Mouse (Mus musculus) frontal cortex, postnatal 36 days (tissue): Measurements from ENCODE around the gene Padi2.

Experiments used
- DNase-seq, 2 experiments: peaks; one replicate each; pipeline ENCODE4 v3.0.0; 2022; ENCODE audit warnings: low spot score in 2 of 2

Gene Padi2

DNA sequence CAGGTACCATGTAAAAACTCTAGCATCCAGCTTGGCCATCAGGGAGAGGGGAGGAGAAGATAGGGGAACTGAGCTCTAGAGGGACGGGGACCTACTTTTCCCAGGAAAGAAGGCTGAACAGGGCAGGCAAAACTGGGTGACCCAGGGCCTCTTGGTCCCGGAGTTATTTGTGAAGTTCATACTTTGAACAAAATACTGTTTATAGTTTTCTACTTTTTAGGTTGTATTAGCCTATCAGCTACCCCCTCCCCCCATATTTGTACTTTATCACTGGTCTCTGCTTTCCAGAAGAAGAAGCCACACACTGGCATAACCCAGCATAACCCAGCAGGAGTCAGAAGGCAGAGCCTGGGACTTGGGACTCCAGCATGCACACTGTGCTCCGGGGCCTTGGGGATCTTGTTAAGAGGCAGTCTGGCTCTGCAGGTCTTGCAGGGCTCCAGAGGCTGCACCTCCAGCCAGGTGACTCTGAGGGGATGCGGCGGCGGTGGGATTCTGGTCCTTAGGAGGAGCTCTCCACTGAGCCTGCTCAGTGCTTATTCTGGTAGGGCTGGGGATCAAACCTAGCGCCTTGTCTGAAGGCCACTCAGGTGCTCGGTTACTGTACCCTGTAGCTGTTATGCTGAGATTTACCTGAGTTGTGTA lies 25.0 kb upstream of the Padi2 start:
- no peak for DNase-seq

DNA sequence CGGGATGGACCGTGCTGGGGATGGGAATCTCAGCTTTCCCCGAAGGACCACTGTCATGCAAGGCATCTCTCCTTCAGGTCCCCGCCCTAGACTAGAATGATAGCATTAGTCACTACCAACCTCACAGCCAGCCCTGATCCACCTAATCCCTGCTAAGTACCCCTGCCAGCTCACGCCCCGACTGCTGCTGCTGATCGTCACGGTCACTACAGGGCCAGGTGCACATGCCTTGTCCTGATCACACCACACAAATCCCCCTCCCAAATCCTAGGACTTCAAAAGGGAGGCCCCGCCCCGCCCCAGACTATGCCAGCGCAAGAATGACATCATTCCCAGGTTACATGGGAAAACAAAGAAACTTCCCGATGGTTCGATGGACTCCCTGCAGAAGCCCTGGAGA lies 24.4 kb upstream of the Padi2 start:
- no peak for DNase-seq

DNA sequence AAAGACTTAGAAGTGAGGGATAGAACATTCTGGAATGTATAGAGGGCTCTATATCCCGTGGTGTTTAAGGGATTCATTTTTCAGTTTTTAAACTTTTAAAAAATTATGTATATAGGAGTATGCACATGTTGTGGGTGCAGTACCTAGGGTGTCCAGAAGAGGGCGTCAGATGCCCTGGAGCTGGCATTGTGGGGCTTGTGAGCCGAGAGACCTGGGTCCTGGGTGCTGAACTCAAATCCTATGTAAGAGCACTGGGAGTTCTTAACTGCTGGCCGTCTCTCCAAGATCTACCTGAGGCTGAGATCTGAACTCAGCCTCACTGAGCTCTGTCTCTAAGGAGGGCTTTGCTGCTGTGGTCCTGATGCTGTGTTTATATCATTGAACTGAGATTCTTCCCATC lies 23.8 kb upstream of the Padi2 start:
- no peak for DNase-seq

DNA sequence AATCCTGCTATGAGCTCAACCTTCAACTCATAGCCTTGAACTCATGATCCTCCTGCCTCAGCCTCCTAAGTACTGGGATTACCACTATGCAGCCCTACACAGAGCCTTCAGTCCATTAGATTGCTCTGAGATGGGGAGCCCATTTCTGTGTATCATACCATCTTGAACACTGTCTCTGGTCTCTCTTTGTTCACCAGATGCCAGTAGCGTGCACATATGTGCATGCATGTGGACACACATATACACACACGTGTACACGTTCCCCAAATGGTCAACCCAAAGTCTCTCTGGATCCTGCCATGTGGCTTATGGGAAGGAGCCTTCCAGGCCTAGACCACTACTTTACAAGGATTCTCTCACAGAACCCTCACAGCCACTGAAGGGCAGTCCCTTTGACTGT lies 23.2 kb upstream of the Padi2 start:
- DNase-seq: no peak

DNA sequence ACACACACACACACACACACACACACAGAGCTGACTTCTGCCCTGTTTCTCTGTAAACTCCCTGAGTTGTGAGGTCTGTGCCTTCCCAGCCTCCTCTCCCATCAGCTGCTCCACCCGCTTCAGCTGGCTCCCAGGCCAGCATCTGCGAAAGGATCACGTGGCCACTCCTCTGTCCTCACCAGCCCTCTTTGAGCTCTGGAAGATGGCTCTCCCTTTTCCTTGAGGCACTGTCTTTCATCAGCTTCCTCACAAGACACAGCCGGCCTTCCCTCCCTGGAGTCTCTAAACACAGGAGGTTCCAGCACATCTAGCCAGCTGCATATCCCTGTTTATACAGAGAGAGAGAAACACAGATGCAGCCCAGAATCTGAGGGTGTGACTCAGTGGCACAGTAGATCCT lies 22.3 kb upstream of the Padi2 start:
- DNase-seq: no peak

DNA sequence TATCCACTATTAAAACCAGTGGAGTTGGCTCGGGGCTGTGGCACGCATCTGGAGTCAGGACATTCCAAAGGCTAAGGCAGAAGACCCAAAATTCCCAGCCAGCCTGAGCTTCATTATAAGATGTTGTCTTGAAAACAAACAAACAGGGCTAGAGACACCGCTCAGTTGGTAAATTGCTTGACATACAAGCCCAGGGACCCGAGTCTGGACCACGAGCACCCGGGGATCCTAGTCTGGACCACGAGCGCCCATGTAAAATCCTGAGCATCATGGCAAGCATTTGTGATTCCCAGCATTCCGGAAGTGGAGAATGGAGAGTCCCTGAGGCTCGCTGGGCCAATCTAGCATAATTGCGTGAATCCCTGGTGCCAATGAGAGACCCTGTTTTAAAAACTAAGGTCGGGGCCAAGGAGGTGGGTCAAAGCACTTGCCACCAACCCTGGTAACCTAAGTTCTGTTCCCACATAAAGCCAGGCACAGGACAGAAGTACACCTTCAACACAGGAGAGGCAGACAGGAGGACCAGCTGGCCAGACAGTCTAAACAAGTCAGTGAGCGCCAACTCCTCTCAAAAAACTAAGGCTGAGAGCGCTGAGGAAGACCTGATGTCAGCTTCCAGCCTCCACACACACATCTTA lies 14.5 kb upstream of the Padi2 start:
- no peak for DNase-seq

DNA sequence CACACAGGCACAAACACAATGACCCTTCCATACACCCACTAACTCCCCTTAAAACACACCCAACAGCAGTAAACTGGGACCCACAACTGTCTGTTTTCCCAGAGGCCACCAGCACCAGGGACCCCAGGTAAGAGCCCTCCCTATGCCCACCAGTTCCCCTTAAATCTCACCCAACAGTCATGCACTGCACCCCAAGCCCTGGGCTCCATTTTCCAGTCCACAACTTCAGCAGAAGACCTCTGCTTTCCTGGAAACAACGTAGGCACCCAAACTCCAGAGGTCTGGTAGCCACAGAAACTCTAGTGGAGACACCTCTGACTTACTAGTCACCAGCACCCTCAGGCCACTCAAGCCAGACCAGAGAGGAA lies 14.0 kb upstream of the Padi2 start:
- no peak for DNase-seq

DNA sequence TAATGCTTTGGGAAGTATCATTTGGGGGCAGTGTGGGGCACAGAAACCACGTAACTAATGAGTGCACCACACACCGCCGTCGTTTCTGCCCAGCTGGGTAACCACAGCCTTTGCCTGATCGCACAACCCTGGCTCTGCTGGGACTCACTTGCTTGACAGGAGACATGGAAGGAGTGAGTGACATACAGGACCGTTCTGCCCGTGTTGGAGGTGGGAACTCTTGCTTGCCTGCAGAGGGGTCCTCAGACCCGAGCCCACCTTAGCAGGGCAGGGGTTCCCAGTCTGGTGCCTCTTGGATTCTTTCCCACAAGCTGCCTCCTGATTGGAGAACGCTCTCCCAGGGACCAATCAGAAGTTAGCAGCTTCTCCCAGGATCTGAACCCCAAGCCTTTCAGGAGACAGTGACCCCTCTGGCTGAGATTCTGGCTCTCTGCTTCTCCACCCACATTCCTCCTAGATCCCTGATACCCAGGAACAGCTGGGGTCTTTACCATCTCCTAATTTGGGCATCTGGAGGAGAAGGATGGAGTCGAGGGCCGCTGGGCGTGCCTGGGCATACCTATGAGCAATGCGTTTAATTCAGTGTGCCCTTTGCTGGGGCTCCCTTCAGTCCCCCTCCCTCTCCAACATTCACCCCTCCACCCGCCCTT lies 1.2 kb upstream of the Padi2 start:
- DNase-seq: no peak

DNA sequence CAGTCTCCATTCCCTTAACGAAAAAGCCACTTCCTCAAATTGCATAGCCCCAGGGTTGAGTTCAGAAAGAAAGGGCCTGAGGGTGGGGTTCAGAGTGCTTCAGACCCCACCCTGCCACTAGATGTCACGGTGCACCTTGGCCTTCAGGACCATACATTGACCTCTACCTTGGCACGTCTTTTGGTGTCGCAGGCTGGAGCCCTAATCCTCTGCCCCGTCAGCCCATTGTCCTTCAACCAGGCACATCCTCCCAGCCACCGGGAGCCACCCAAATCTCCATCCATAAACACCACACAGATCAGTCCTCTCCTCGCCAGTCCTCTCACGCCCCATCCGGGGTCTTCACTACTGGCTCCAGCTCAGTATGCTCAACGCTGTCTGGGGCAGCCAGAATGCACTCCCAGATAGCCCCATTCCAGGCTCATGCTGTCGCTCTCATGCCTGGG lies 695 bp upstream of the Padi2 start:
- DNase-seq: no peak

DNA sequence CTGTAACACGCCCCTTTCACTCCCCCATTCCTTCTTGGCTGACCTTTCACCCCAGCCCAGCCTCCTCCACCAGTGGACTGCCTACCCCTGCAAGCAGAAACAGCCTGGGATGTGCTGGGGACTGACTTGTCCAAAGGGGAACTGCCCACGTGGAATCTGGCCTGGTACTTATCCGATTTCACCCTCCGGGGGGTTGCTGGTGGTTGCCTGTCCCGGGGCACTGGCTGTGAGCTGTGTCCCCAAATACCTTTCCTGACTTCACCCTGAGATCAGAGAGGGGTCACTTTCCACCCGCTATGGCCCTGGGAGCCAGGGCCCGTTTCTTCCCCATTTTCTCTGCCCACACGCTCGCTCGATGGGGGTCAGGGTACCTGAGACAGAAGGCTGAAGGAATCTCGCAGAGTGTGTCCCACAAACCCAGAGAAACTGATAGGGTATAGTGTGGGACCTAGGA lies 710 bp downstream of the Padi2 start:
- DNase-seq: no peak

DNA sequence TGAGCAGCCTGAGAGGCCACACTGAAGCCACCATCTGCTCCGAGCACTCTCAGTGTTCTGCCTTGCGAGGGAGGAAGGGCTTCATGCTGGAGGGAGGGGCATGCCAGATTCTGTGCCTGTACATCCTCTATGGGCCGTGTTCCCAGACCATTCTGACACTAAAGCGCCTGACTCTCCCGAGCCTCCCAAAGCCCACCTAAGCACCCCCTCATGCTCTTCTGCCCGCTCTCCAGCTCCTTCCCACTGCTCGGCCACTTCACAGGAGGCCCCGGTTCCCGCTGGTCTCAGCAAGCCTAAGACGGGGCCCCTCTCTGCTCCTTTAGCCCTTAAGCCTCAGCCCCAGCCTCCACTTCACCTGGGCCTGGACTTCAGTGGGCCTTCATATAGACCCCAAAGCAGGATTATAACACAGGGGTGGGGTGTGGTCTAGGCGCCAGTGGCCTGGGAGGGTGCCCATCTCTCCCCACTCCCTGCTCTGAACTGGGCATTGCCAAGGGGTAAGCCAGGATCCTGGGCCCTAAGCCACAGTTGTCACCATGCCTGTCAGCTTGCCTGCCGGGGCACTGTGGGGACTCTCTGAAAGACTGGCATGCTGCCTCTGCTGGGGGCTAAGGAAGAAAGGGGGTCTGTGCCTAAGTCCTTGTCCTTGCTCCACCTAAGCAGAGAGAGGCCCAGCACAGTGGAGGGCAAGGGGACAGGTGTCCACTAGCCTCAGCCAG lies 1.3 kb downstream of the Padi2 start:
- no peak for DNase-seq

DNA sequence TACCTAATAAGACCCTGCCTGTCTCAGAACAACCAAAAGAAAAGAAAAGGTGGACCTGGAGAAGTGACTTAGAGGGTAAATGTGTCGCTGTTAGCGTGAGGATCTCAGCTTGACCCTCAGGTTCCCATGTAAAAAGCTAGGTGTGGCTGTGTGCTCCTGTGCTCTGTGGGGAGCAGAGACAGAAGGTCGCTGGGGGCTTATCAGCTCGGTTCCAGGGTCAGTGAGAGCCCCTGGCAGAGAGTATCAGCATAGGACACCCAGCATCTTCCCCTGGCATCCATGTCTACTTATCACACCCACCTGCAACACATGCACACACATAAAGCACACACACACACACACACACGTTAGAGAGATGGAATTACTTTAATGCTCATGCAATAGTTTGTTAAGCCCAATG lies 2.5 kb downstream of the Padi2 start:
- DNase-seq: no peak

DNA sequence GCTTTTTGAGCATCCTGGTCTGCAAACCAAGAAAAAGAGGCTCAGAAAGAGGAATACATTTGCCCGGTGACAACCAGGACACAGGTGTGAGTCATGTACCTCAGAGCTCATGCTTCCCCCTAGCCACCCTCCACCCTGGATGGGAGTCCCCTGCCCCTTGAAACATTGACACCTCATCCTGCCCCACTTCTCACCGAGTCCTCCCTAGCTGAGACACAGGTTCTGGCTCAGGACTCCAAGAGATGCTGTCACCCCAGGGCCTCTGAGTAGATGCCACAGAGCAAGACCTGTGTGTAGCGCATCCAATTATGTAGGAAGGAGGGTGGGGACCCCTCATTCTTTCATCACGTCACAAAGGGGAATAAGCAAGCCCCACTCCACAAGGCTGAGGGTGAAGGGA lies 3.4 kb downstream of the Padi2 start:
- no peak for DNase-seq

DNA sequence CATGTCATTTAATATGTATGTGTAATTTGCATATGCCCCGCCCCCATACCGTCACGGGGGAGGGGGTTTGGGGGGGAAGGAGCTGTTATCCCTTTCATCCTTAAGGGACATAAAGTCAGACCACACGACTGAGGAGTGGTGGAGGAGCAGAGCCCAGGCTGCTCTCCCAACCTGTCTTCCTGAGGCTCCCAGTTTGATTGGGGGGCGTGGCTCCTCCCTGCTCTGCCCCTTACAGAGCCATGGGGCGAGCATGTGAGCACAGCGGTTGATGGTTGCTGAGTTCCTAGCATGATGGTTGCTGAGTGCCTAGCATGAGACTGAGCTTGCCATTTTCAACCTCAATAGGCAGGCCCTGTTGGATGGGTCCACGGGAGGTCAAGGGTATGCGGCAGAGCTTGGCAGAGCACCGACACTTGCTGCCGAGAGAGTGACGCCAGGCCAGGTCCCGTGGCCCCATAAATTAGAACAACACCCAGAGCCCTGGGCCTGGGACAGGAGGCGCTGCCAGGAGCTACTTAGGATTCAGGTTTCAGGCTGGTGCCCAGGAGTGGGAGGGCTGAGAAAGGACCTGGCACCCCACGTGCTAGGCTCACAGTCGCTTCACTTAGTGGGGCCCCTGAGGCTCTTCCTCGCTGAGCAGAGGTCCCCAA lies 4.6 kb downstream of the Padi2 start:
- DNase-seq: no peak

DNA sequence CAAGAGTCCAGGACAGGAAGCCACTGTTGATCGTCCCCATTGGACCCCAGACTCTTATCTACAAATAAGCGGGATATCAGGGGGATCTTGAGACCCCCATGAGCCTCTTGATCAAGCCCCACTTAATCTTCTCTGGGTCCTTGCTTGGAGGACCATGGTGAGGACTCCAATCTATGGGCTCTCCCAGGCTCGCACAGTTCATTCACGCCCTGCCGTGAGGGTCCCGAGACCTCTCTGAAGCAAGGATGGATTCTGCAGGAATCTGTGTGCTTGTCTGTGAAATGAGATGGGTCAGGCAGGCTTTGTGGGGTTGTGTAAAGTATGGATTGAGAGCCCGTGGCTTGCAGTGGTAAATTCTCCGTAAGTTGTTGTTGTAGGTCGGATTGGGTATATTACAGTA lies 5.3 kb downstream of the Padi2 start:
- no peak for DNase-seq

DNA sequence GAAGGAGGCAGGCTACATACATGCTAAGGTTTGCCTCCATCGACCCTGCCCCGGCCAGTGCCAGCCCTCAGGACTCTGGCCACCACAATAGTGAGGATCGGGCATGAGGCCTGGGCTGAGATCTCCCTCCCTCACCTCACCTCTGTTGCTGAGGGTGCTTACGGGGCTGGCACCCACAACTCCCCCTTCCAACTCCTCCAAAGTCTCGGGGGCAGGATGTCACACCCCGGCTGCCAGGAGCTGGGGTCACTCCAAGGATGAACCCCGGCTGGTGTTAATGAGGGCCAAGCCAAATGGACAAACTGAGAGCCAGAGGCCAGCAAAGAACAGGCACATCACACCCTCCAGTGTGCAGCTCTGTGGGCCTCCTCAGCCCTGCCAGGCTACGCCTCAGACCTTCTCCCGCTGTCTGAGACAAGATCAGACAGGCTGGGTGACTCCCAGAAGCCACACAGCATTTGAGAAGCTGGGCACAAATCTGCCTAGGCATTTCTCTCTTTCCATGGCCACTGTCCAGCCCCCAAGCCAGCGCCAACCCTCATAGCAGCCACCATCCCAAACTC lies 6.2 kb downstream of the Padi2 start:
- DNase-seq: no peak

DNA sequence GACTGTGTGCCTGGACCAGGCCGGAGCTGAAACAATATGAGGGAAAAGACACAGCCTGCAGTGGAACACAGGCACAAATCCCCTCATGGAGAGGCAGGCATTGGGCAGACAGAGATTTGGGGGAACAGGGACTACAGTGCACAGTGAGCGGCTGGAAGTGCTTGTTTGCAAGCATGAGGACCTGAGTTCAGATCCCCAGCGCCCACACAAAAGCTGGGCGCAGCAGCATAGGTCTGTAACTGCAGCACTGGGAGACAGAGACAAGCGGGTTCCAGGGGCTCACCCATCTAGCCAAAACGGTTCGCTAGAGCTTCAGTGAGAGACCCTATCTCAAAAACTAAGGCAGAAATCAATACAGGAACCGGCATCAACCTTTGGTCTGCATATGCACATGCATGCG lies 7.4 kb downstream of the Padi2 start:
- no peak for DNase-seq

DNA sequence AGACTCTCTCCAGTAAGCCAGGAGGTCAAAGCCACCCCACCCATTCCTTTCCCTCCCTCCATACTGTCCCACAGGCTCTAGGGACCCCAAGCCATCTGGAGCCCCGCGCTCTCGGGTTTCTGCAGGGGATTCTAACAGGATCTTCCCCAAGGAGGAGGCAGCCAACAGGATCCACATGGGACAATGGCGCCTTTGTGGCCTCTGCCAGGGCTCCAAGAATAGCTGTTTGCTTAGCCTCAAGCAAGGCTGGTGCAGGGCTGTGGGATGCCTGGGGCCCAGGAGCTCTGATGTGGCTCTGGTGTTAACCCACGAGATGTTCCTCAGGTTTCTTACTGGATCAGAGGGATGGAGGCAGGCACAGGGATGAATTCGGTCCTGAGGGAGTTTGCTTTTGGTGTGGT lies 8.6 kb downstream of the Padi2 start:
- peak in 1 of 2 experiments; percentile 44 for DNase-seq

DNA sequence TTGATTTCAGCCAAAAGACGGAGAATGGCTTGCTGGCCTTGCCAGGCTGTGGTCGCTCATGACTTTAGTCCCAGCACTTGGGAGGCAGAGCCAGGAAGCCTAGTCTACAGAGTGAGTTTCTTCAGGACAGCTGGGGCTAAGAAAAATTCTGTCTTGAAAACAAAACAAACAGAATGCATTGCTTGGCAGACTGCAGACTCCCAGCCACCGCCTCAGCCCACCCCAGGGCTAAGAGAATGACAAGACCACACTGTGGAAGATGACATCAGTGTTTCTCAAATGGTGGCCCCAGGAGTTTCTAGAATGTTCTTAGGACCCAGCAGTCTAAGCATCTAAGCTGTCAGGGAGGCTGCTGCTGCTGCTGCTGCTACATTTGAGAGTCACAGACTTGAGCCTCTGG lies 9.1 kb downstream of the Padi2 start:
- DNase-seq: no peak

DNA sequence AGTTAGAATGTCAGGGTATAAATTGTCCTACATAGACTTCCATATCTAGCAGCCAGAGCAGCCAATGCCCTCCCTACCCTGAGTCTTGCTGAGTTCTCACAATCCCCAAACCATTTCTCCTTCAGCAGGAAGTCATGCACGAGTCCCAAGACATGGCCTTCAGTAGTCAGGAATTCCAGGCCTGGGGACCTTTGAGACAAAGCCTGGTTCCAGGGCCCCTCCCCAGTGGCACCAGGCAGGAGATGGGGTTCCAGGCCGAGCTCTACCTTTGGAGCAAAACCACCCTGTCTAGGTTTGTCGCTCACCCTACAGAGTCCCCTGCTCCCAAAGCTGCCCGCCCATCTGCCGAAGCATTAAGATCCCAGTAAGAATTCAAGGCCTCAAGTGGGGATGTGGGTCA lies 10.2 kb downstream of the Padi2 start:
- no peak for DNase-seq

DNA sequence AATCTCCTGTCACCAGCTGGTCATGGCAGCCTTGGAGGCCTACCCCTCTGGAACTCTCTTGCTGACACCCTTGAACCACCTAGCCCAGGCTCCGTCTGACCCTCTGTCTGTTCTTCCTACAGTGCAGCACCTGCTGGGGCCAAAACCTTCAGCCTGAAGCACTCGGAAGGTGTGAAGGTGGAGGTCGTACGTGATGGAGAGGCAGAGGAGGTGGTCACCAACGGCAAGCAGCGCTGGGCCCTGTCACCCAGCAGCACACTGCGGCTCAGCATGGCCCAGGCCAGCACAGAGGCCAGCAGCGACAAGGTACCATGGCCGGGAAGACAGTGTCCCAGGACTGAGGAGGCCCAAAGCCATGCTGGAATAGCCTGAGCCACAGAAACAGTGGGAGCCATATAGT lies 11.3 kb downstream of the Padi2 start:
- no peak for DNase-seq
